Mouse (Mus musculus): ENCODE data around the gene Bpifb4. TPM values are rescaled to one million over a fixed set of nuclear protein-coding genes. Genes with fewer than 3 reads are reported as not detected.
A peak's percentile ranks its signal among the peaks of the same experiment; 100 is the strongest.

Bpifb4 gene
- not detected in 2 replicates for total RNA-seq (2014; rRNA removed; ENCODE audit: low replicate concordance)
- polyA plus RNA-seq (2015; fragmentation: Nextera tagmentation; extraction: Ambion mirVana), result not detected in 2 replicates

- H3K36me3 ChIP-seq (replicated peaks; ENCODE audit: control insufficient read depth, insufficient read depth, low read length), result no peaks in the 10 kb centered on the region
These were observed at the start of gene Bpifb4 for GRCm38 (mm10) chr2:153937843-153938242. TSS of gene Bpifb4 (plus strand) at chr2:153938212.

GRCm38 (mm10) chr2:153899111-153899510, 38.9 kb upstream of the Bpifb4 start:
- H3K27me3 ChIP-seq (ENCODE audit: control insufficient read depth, insufficient read depth, low read length), result no peaks in the 10 kb centered on the region
- no peak for DNase-seq (ENCODE audit: low spot score)
- H3K36me3 ChIP-seq (replicated peaks; ENCODE audit: control insufficient read depth, insufficient read depth, low read length), result no peaks in the 10 kb centered on the region
- no peak overlapping the region for H3K27ac ChIP-seq (ENCODE audit: low read depth)
- H3K4me3 ChIP-seq (ENCODE audit: low read depth, low read length), result no peak overlapping the region
- TF ChIP-seq EP300 (IDR thresholded peaks at IDR 0.05; ENCODE audit: low read depth) (no peak), CTCF (IDR thresholded peaks at IDR 0.05; ENCODE audit: low read depth) (no peak)
- no peak for ATAC-seq (ENCODE audit: insufficient read depth, low read depth)
- H3K9ac ChIP-seq (replicated peaks; ENCODE audit: low read depth, low read length), result no peak overlapping the region
- 63% methylated on average over 5 of the region's 5 CpGs for WGBS
- H3K9me3 ChIP-seq (replicated peaks; ENCODE audit: control insufficient read depth, low read length), result no peaks in the 10 kb centered on the region
- no peaks in the 10 kb centered on the region for H3K4me1 ChIP-seq (ENCODE audit: control insufficient read depth, insufficient read depth)
- no peak overlapping the region for H3K4me2 ChIP-seq (ENCODE audit: low read depth, low read length)

More at GRCm38 (mm10) chr2:153937843-153938242, at the start of gene Bpifb4:
- 69% methylated on average over 5 of the region's 5 CpGs for WGBS
- no peak within 1 kb of the TSS for H3K27ac ChIP-seq (ENCODE audit: low read depth)
- DNase-seq (ENCODE audit: low spot score), result no peak
- no peaks in the 10 kb centered on the region for H3K9me3 ChIP-seq (replicated peaks; ENCODE audit: control insufficient read depth, low read length)
- H3K4me2 ChIP-seq (ENCODE audit: low read depth, low read length), result no peak within 1 kb of the TSS
- H3K9ac ChIP-seq (replicated peaks; ENCODE audit: low read depth, low read length), result no peak within 1 kb of the TSS
- no peaks in the 10 kb centered on the region for H3K27me3 ChIP-seq (ENCODE audit: control insufficient read depth, insufficient read depth, low read length)
- no peak within 1 kb of the TSS for H3K4me3 ChIP-seq (ENCODE audit: low read depth, low read length)
- no peak for TF ChIP-seq CTCF (IDR thresholded peaks at IDR 0.05; ENCODE audit: low read depth)
- no peak for TF ChIP-seq EP300 (IDR thresholded peaks at IDR 0.05; ENCODE audit: low read depth)
- ATAC-seq (ENCODE audit: insufficient read depth, low read depth), result no peak
- H3K4me1 ChIP-seq (ENCODE audit: control insufficient read depth, insufficient read depth), result no peaks in the 10 kb centered on the region

- WGBS, result 56% methylated on average over 4 of the region's 4 CpGs
- H3K9me3 ChIP-seq (replicated peaks; ENCODE audit: control insufficient read depth, low read length), result no peaks in the 10 kb centered on the region
- no peaks in the 10 kb centered on the region for H3K27me3 ChIP-seq (ENCODE audit: control insufficient read depth, insufficient read depth, low read length)
- H3K4me3 ChIP-seq (ENCODE audit: low read depth, low read length), result no peak within 1 kb of the TSS
- H3K4me2 ChIP-seq (ENCODE audit: low read depth, low read length), result no peak within 1 kb of the TSS
- H3K4me1 ChIP-seq (ENCODE audit: control insufficient read depth, insufficient read depth), result no peaks in the 10 kb centered on the region
- no peaks in the 10 kb centered on the region for H3K36me3 ChIP-seq (replicated peaks; ENCODE audit: control insufficient read depth, insufficient read depth, low read length)
- no peak within 1 kb of the TSS for H3K27ac ChIP-seq (ENCODE audit: low read depth)
- DNase-seq (ENCODE audit: low spot score), result no peak
- no peak for ATAC-seq (ENCODE audit: insufficient read depth, low read depth)
- TF ChIP-seq EP300 (IDR thresholded peaks at IDR 0.05; ENCODE audit: low read depth), result no peak
- no peak within 1 kb of the TSS for H3K9ac ChIP-seq (replicated peaks; ENCODE audit: low read depth, low read length)
These were observed 37.9 kb upstream of the Bpifb4 start, which contains the start of gene Bpifb6 for GRCm38 (mm10) chr2:153900088-153900487. TSS of gene Bpifb6 (plus strand) at chr2:153900388.

- H3K4me2 ChIP-seq (ENCODE audit: low read depth, low read length), result no peak overlapping the region
- no peaks in the 10 kb centered on the region for H3K9me3 ChIP-seq (replicated peaks; ENCODE audit: control insufficient read depth, low read length)
- no peak overlapping the region for H3K27ac ChIP-seq (ENCODE audit: low read depth)
- TF ChIP-seq CTCF (IDR thresholded peaks at IDR 0.05; ENCODE audit: low read depth) (no peak), EP300 (IDR thresholded peaks at IDR 0.05; ENCODE audit: low read depth) (no peak)
- H3K27me3 ChIP-seq (ENCODE audit: control insufficient read depth, insufficient read depth, low read length), result no peaks in the 10 kb centered on the region
- H3K36me3 ChIP-seq (replicated peaks; ENCODE audit: control insufficient read depth, insufficient read depth, low read length), result no peaks in the 10 kb centered on the region
- H3K4me1 ChIP-seq (ENCODE audit: control insufficient read depth, insufficient read depth), result no peaks in the 10 kb centered on the region
- 64% methylated on average over 6 of the region's 6 CpGs for WGBS
- no peak overlapping the region for H3K9ac ChIP-seq (replicated peaks; ENCODE audit: low read depth, low read length)
- DNase-seq (ENCODE audit: low spot score), result no peak
- no peak for ATAC-seq (ENCODE audit: insufficient read depth, low read depth)
- no peak overlapping the region for H3K4me3 ChIP-seq (ENCODE audit: low read depth, low read length)
These were observed 35.3 kb upstream of the Bpifb4 start for GRCm38 (mm10) chr2:153902726-153903125.

- ATAC-seq (ENCODE audit: insufficient read depth, low read depth) (no peak), DNase-seq (ENCODE audit: low spot score) (no peak)
- Histone ChIP-seq H3K36me3 (replicated peaks; ENCODE audit: control insufficient read depth, insufficient read depth, low read length) (no peaks in the 10 kb centered on the region), H3K9ac (replicated peaks; ENCODE audit: low read depth, low read length) (no peak overlapping the region), H3K4me2 (ENCODE audit: low read depth, low read length) (no peak overlapping the region), H3K4me3 (ENCODE audit: low read depth, low read length) (no peak overlapping the region), H3K27me3 (ENCODE audit: control insufficient read depth, insufficient read depth, low read length) (no peaks in the 10 kb centered on the region), H3K9me3 (replicated peaks; ENCODE audit: control insufficient read depth, low read length) (no peaks in the 10 kb centered on the region), H3K27ac (ENCODE audit: low read depth) (no peak overlapping the region), H3K4me1 (ENCODE audit: control insufficient read depth, insufficient read depth) (no peaks in the 10 kb centered on the region)
- WGBS, result 65% methylated on average over 4 of the region's 4 CpGs
- TF ChIP-seq CTCF (IDR thresholded peaks at IDR 0.05; ENCODE audit: low read depth) (no peak), EP300 (IDR thresholded peaks at IDR 0.05; ENCODE audit: low read depth) (no peak)
These were observed 31.4 kb upstream of the Bpifb4 start for GRCm38 (mm10) chr2:153906626-153907025.

- TF ChIP-seq EP300 (IDR thresholded peaks at IDR 0.05; ENCODE audit: low read depth) (no peak), CTCF (IDR thresholded peaks at IDR 0.05; ENCODE audit: low read depth) (no peak)
- H3K4me2 ChIP-seq (ENCODE audit: low read depth, low read length), result no peak overlapping the region
- no peak overlapping the region for H3K9ac ChIP-seq (replicated peaks; ENCODE audit: low read depth, low read length)
- H3K9me3 ChIP-seq (replicated peaks; ENCODE audit: control insufficient read depth, low read length), result no peaks in the 10 kb centered on the region
- H3K27ac ChIP-seq (ENCODE audit: low read depth), result no peak overlapping the region
- ATAC-seq (ENCODE audit: insufficient read depth, low read depth) (0 out of 2 replicates have a peak, but pooled peaks have one; percentile 30), DNase-seq (ENCODE audit: low spot score) (peak; percentile 5)
- no peaks in the 10 kb centered on the region for H3K4me1 ChIP-seq (ENCODE audit: control insufficient read depth, insufficient read depth)
- H3K4me3 ChIP-seq (ENCODE audit: low read depth, low read length), result no peak overlapping the region
- H3K36me3 ChIP-seq (replicated peaks; ENCODE audit: control insufficient read depth, insufficient read depth, low read length), result no peaks in the 10 kb centered on the region
- H3K27me3 ChIP-seq (ENCODE audit: control insufficient read depth, insufficient read depth, low read length), result no peaks in the 10 kb centered on the region
- WGBS, result 32% methylated on average over 5 of the region's 5 CpGs
These were observed 23.9 kb upstream of the Bpifb4 start for GRCm38 (mm10) chr2:153914151-153914550.
